Mouse (Mus musculus) hindbrain, embryonic 13.5 days (tissue): ENCODE measurements around the gene Malrd1. TPM values are rescaled to one million over a fixed set of nuclear protein-coding genes. Genes with fewer than 3 reads are reported as not detected.

Experiments used
- ATAC-seq: fragments of 200-750 bp; cut with Nextera tagmentation; 2 replicates; pipeline ENCODE4 v1.8.0; 2017; ENCODE audit warnings: moderate TSS enrichment; ENCODE audit not compliant: low FRiP score
- H3K27ac ChIP-seq: fragments of 300-500 bp; sonication (generic); 2 replicates; pipeline ENCODE4 v1.5.1; 2015; ENCODE audit warnings: inconsistent platforms, mild to moderate bottlenecking, moderate library complexity
- H3K27me3 ChIP-seq: fragments of 300-500 bp; sonication (generic); 2 replicates; pipeline ENCODE4 v1.6.1; 2015; ENCODE audit warnings: mild to moderate bottlenecking, inconsistent platforms
- H3K36me3 ChIP-seq: fragments of 300-500 bp; sonication (generic); 2 replicates; pipeline ENCODE4 v1.6.1; 2015; ENCODE audit warnings: mild to moderate bottlenecking, inconsistent platforms
- H3K4me1 ChIP-seq: fragments of 300-500 bp; sonication (generic); replicated peaks from 2 replicates; pipeline ENCODE4 v1.6.1; 2015; ENCODE audit warnings: inconsistent platforms
- H3K4me2 ChIP-seq: fragments of 300-500 bp; sonication (generic); 2 replicates; pipeline ENCODE4 v1.6.1; 2015; ENCODE audit warnings: inconsistent platforms, mild to moderate bottlenecking, moderate library complexity
- H3K4me3 ChIP-seq: fragments of 300-500 bp; sonication (generic); 2 replicates; pipeline ENCODE4 v1.5.1; 2015; ENCODE audit warnings: mild to moderate bottlenecking, inconsistent platforms
- H3K9ac ChIP-seq: fragments of 300-500 bp; sonication (generic); 2 replicates; pipeline ENCODE4 v1.6.1; 2015; ENCODE audit warnings: mild to moderate bottlenecking, inconsistent platforms
- H3K9me3 ChIP-seq: fragments of 300-500 bp; sonication (generic); 2 replicates; pipeline ENCODE4 v1.6.1; 2016; ENCODE audit warnings: inconsistent platforms
- WGBS: fragments of 180-500 bp; shearing (Covaris S2); methylation state at CpG from one replicate; pipeline ENCODE4 v1.1.7; 2015; 5-methylcytosine and 5-hydroxymethylcytosine counted together
- polyA plus RNA-seq: library from polyadenylated mRNA; unstranded; fragments of >200 nt; fragmentation: Nextera tagmentation; extraction: Ambion mirVana; gene quantifications from 2 replicates; pipeline ENCODE4 v1.2.1, GENCODE M21; 2015

Malrd1 gene
- polyA plus RNA-seq, 1 experiment from 2014 or later, result 0.09 TPM

DNA sequence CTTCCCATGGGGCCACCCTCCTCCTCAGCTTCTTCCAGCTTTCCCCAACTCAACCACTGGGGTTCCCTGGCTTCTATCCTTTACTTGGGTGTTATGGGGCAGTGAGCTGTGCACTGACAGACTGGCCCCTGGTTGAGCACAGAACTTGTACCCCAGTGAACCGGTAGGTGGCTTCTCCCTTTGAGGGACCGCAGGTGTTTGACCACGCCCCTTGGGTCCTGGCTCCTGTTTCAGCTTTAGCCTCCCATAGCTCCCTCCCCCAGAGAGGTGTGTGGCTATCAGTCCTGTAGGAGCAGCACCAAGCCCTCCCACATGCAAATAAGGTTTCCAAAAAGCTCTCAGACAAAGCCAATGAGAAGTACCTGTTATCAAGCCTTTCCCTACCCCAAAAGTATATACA, 584.4 kb downstream of the Malrd1 start:
- ATAC-seq, result no peak
- Histone ChIP-seq H3K9me3 (no peaks in the 10 kb centered on the region), H3K27ac (no peak overlapping the region), H3K4me3 (no peak overlapping the region), H3K9ac (no peak overlapping the region), H3K4me2 (no peak overlapping the region), H3K27me3 (no peaks in the 10 kb centered on the region), H3K36me3 (no peaks in the 10 kb centered on the region), H3K4me1 (no peaks in the 10 kb centered on the region)
- 54% methylated on average over 3 of the region's 3 CpGs for WGBS

DNA sequence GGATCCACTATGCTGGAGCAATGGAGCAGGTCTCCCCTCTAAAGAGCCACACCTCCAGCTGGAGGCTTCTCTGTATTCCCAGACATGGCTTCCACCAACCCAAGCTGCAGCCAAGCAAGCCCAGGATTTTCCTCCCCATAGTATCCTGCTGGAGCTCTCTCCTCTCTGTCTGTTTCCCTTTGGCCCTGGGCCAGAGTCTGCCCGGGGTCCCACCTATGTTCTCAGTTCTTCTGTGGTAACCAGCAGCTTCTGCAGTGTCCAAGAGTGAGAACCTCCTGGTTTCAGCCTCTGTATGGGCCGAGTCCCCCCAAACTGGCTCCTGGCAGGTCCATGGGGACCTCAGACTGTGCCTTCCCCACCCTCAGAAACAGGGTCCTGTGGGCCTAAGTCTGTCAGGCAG, 587.1 kb downstream of the Malrd1 start:
- no peaks in the 10 kb centered on the region for H3K9me3 ChIP-seq
- no peaks in the 10 kb centered on the region for H3K36me3 ChIP-seq
- no peak overlapping the region for H3K9ac ChIP-seq
- no peak overlapping the region for H3K4me3 ChIP-seq
- H3K4me2 ChIP-seq, result no peak overlapping the region
- no peak for ATAC-seq
- H3K27ac ChIP-seq, result no peak overlapping the region
- H3K4me1 ChIP-seq, result no peaks in the 10 kb centered on the region
- WGBS, result 76% methylated on average over 2 of the region's 2 CpGs
- H3K27me3 ChIP-seq, result no peaks in the 10 kb centered on the region

DNA sequence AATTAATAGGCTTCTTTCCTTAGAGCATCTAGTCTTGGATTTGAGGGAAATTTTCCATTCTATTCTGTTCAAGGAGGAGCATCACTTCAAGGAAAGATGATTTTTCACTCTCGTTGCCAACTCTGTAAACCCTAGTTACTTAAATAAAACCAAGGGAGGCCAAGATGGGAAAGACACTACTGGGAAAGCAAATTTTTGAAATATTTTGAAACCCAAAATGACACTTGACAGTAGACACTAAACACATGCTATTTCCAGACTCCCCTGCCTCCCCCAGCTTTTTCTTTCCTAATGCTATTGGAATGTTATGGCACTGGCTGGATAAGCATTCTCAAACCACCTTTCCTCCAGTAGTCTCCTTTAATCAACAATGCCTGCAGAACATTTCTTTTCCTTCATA, 621.7 kb downstream of the Malrd1 start:
- no peak overlapping the region for H3K4me2 ChIP-seq

DNA sequence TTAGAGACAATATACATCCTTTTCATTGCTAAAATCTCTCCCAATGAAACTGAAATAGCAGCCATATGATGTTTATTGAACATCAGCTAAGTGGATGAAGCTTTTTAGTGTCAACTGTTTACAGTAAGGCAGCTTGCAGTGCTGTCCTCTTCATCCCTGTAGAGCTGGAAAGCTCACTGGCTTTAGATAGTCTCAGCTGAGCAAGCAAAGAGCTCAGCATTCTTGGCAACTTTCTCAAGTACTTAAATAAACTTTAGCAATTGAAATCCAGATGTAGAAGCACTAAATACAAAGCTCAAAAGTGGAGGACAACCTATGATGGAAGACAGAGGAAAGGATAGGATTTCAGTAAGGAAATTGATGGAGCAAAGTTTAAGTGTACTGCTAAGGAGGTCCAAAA, 626.3 kb downstream of the Malrd1 start:
- no peak overlapping the region for H3K4me3 ChIP-seq
- H3K36me3 ChIP-seq, result no peaks in the 10 kb centered on the region
- ATAC-seq, result no peak
- no peak overlapping the region for H3K27ac ChIP-seq
- H3K4me1 ChIP-seq, result no peaks in the 10 kb centered on the region
- H3K9me3 ChIP-seq, result no peaks in the 10 kb centered on the region
- H3K4me2 ChIP-seq, result no peak overlapping the region
- H3K9ac ChIP-seq, result no peak overlapping the region
- H3K27me3 ChIP-seq, result no peaks in the 10 kb centered on the region

More for the DNA sequence above, 621.7 kb downstream of the Malrd1 start:
- Histone ChIP-seq H3K9me3 (no peaks in the 10 kb centered on the region), H3K27me3 (no peaks in the 10 kb centered on the region), H3K4me1 (no peaks in the 10 kb centered on the region), H3K36me3 (no peaks in the 10 kb centered on the region), H3K9ac (no peak overlapping the region), H3K4me3 (no peak overlapping the region), H3K27ac (no peak overlapping the region)
- ATAC-seq, result no peak
- WGBS, result 85% methylated on average over 1 of the region's 1 CpGs

DNA sequence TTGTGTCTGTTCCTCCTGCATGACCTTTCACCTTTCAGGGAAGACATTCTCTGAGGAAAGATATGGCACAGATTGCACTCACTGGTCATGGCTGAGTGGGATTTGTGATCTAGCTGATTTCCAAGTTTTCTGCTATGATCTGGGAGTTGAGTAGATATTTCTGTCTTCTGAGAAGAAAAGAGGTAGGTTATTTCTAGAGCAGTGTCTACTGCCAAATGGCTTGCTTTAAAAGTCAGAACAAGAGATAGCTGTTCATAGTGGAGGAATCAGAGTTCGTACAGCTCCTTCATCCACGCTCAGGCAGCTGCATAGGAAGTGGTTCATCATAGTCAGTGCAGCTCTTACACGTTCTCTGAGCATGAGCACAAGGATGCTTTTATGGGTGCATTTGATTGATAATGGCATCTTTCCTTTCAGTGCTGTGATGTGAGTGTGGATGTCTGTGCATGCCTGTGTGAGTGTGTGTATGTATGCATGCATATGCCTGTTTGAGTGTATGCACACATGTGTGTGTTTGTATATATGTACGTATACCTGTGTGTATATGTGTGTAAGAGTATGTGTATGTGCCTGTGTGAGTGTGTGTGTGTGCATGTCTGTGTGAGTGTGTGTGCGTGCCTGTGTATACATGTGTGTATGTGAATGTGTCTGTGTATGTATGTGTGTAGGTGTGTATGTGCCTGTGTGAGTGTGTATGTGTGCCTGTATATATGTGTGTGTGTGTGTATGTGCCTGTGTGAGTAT, 637.1 kb downstream of the Malrd1 start:
- 84% methylated on average over 5 of the region's 5 CpGs for WGBS
- Histone ChIP-seq H3K4me1 (no peaks in the 10 kb centered on the region), H3K4me3 (no peak overlapping the region), H3K9me3 (no peaks in the 10 kb centered on the region), H3K9ac (no peak overlapping the region), H3K36me3 (no peaks in the 10 kb centered on the region), H3K27ac (no peak overlapping the region), H3K27me3 (no peaks in the 10 kb centered on the region), H3K4me2 (no peak overlapping the region)
- no peak for ATAC-seq

DNA sequence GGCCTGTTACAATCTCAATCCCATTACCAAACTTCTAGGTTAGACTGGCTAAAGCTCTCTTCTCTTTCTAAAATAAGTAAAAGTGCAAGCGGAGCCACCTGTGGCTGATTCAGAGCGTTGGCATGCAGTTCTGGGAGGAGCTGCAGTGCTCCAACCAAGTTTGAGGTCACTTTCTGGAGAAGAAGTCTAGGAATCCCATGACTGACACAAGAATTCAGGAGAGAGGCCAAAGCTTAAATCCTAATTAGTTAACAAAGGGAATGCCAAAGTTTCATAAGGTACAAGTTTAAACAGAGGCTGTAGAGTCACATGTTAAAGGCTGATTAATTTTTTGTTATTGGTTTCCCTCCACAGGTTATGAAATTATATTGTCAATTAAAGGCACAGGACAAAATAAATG, 642.3 kb downstream of the Malrd1 start:
- Histone ChIP-seq H3K27ac (no peak overlapping the region), H3K27me3 (no peaks in the 10 kb centered on the region), H3K9ac (no peak overlapping the region), H3K36me3 (no peaks in the 10 kb centered on the region), H3K9me3 (no peaks in the 10 kb centered on the region), H3K4me3 (no peak overlapping the region), H3K4me2 (no peak overlapping the region), H3K4me1 (no peaks in the 10 kb centered on the region)
- WGBS, result 87% methylated on average over 2 of the region's 2 CpGs
- ATAC-seq, result no peak

DNA sequence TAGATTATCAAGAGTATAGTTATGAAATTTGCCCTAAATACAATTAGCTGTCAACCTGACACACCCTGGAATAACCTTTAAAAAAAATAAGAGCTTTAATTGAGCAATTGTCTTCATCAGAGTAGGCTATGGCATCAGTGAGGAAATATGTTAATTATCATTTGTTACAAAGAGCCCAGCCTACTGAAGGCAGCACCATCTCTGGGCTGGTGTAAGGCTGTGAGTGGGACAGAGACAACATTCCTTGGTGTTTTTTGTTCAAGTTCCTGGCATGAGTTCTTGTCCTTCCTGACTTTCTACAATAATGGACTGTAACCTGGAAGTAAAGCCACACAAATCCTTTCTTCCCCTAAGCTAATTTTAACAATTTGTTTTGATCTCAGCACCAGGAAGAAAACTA, 645.8 kb downstream of the Malrd1 start:
- H3K4me2 ChIP-seq, result no peak overlapping the region
- H3K4me1 ChIP-seq, result no peaks in the 10 kb centered on the region
- no peaks in the 10 kb centered on the region for H3K36me3 ChIP-seq
- H3K9me3 ChIP-seq, result no peaks in the 10 kb centered on the region
- H3K9ac ChIP-seq, result no peak overlapping the region
- no peak overlapping the region for H3K4me3 ChIP-seq
- ATAC-seq, result no peak
- no peak overlapping the region for H3K27ac ChIP-seq
- H3K27me3 ChIP-seq, result no peaks in the 10 kb centered on the region

DNA sequence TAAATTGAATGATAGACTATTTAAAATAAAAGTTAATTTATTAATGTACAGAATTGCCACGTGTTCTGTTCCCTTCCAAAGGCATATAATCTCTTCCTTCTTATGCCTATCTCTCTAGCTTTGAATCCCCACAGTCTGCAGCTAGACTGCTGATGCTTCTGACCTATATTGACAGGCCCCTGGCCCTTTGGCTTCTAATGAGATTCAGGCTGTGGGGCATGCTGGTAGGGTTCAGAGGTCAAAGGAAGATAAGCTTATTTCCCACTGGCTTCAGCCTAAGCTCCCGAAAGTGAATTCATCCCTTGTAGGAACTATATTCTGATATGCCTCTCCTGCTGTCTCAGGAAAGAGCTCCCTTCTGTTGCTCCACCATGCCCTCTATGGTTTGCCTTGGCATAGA, 647.1 kb downstream of the Malrd1 start:
- ATAC-seq, result no peak
- Histone ChIP-seq H3K9ac (no peak overlapping the region), H3K9me3 (no peaks in the 10 kb centered on the region)

DNA sequence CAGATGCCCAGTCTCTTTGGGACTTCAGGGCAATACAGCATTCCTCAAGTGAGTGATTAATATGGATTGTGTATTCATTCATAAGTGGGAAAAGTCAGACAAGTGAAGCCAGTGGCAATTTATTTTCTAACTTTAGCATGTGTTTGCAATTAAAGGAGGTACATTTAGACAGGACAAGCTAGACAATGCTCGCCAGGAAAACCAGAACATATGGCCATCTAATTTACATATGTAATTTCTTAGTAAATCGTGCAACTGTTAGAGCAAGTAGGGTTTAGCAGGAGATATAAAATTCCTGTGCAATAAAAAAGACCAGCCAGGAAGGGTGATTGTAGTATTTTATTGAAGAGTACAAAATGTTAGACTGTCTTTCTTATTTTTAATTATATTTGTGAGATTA, 655.9 kb downstream of the Malrd1 start:
- Histone ChIP-seq H3K9me3 (no peaks in the 10 kb centered on the region), H3K36me3 (no peaks in the 10 kb centered on the region), H3K27ac (no peak overlapping the region), H3K27me3 (no peaks in the 10 kb centered on the region), H3K4me3 (no peak overlapping the region), H3K4me2 (no peak overlapping the region), H3K9ac (no peak overlapping the region), H3K4me1 (no peaks in the 10 kb centered on the region)
- 53% methylated on average over 2 of the region's 2 CpGs for WGBS
- no peak for ATAC-seq

More for the DNA sequence above, 647.1 kb downstream of the Malrd1 start:
- no peaks in the 10 kb centered on the region for H3K36me3 ChIP-seq
- H3K4me1 ChIP-seq, result no peaks in the 10 kb centered on the region
- no peak overlapping the region for H3K27ac ChIP-seq
- H3K4me2 ChIP-seq, result no peak overlapping the region
- H3K27me3 ChIP-seq, result no peaks in the 10 kb centered on the region
- no peak overlapping the region for H3K4me3 ChIP-seq
- 39% methylated on average over 2 of the region's 2 CpGs for WGBS

DNA sequence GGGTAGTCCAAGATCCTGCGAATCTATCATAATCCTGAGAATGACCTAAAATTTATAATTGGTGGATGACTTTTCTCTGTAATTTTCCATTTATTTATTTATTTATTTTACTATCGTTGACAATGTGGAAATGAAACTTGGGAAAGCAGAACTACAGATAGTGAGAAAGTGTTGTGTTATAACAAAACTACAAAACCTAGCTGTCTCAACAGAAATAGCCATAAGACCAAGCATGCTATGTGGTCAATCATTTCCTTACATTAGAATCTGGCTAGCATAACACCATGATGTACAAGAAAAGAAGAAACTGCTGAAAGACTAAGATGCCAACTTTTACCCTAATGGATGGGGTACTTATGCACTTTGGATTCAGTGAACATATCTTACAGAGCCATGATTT, 656.9 kb downstream of the Malrd1 start:
- no peaks in the 10 kb centered on the region for H3K36me3 ChIP-seq
- H3K27me3 ChIP-seq, result no peaks in the 10 kb centered on the region
- no peak overlapping the region for H3K4me3 ChIP-seq
- WGBS, result 90% methylated on average over 2 of the region's 2 CpGs
- H3K9ac ChIP-seq, result no peak overlapping the region
- no peaks in the 10 kb centered on the region for H3K9me3 ChIP-seq
- no peak overlapping the region for H3K4me2 ChIP-seq
- H3K27ac ChIP-seq, result no peak overlapping the region
- ATAC-seq, result no peak
- H3K4me1 ChIP-seq, result no peaks in the 10 kb centered on the region

DNA sequence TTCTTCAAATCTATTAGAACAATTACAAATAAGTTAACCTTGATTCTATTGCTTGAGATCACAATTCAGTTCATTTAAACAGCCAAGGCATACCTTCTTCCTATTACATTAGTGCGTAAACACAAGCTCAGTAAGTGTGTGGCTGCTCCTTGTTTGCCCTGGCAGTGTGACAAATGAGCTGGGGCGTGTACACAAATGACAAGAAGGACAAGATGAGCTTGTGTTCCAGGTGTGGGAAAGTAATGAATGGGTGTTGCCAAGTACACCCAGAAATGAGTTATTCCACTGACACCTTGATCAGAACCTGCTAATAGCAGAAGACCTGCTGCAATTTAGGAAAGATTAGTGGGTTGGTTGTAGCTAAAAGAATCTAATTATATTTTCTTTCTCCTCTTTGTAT, 683.7 kb downstream of the Malrd1 start:
- H3K27ac ChIP-seq, result no peak overlapping the region
- H3K9me3 ChIP-seq, result no peaks in the 10 kb centered on the region
- no peaks in the 10 kb centered on the region for H3K4me1 ChIP-seq
- no peak overlapping the region for H3K4me3 ChIP-seq
- no peak overlapping the region for H3K4me2 ChIP-seq
- 74% methylated on average over 2 of the region's 2 CpGs for WGBS
- no peaks in the 10 kb centered on the region for H3K36me3 ChIP-seq
- no peak for ATAC-seq
- no peaks in the 10 kb centered on the region for H3K27me3 ChIP-seq
- H3K9ac ChIP-seq, result no peak overlapping the region

DNA sequence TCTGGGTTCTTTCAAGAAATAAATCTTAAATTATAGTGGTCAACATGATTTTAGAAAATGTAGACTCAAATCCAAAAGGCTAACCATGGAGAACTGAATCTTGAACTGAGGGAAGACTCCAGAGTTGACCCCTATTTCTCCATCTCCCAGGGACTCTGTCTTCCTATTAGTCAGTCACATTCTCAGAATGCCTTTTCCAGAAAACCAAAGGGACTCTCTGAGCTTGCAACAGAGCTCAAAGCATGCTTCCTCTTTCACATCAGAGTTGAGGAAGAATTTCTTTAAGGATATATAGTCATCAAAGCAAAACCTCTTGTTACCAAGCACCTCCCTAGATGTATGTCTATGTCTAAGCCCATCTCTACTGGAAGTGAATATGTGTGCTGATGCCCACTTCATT, 686.5 kb downstream of the Malrd1 start:
- H3K4me3 ChIP-seq, result no peak overlapping the region
- no peak overlapping the region for H3K27ac ChIP-seq
- H3K4me2 ChIP-seq, result no peak overlapping the region
- H3K4me1 ChIP-seq, result no peaks in the 10 kb centered on the region
- H3K36me3 ChIP-seq, result no peaks in the 10 kb centered on the region
- ATAC-seq, result no peak
- no peaks in the 10 kb centered on the region for H3K9me3 ChIP-seq
- no peak overlapping the region for H3K9ac ChIP-seq
- H3K27me3 ChIP-seq, result no peaks in the 10 kb centered on the region

DNA sequence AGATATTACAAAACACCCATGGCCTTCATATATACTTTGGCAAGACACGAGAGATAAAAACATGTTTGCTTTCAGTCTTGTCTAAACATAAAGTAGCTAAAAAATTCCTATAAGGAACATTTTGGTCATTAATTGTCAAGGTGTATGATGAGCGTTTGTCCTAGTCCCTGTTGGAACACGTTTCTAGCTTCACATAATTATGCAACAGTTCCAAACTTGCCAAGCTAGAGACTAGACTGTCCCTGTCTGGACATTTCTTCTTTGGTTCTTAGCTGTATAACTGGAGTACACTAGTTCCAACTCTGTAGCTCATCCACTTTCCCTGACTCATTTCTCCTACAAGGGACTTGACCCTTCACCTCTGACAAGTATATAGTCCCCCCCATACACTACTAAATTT, 687.8 kb downstream of the Malrd1 start:
- 93% methylated on average over 3 of the region's 3 CpGs for WGBS

More for the DNA sequence above, 687.8 kb downstream of the Malrd1 start:
- Histone ChIP-seq H3K9me3 (no peaks in the 10 kb centered on the region), H3K36me3 (no peaks in the 10 kb centered on the region), H3K27me3 (no peaks in the 10 kb centered on the region), H3K9ac (no peak overlapping the region), H3K4me3 (no peak overlapping the region), H3K27ac (no peak overlapping the region), H3K4me2 (no peak overlapping the region), H3K4me1 (no peaks in the 10 kb centered on the region)
- ATAC-seq, result no peak
